Mouse (Mus musculus) ES-Bruce4 (cell line): ENCODE data around the gene Napepld. TPM values are rescaled to one million over a fixed set of nuclear protein-coding genes. Genes with fewer than 3 reads are reported as not detected.
"Not testable (repeated sequence)": the region's sequence is repeated elsewhere in the genome, so short reads cannot be mapped to it uniquely, and the experiment has no call there.

ENCODE experiments used
- H3K27ac ChIP-seq: 2 replicates; pipeline ENCODE4 v1.5.1; 2012; ENCODE audit warnings: low read length, inconsistent platforms; ENCODE audit not compliant: insufficient read depth
- H3K27me3 ChIP-seq: 2 replicates; pipeline ENCODE4 v1.6.1; 2012; ENCODE audit warnings: mild to moderate bottlenecking, low read length, inconsistent platforms; ENCODE audit not compliant: control insufficient read depth, poor library complexity, insufficient read depth, severe bottlenecking
- H3K36me3 ChIP-seq: 2 replicates; pipeline ENCODE4 v1.6.1; 2012; ENCODE audit warnings: inconsistent platforms, mild to moderate bottlenecking, low read length, moderate library complexity; ENCODE audit not compliant: control insufficient read depth, poor library complexity, insufficient read depth, severe bottlenecking
- H3K4me1 ChIP-seq: one replicate; pipeline ENCODE4 v1.8.1; 2011; ENCODE audit warnings: low read length; ENCODE audit not compliant: control insufficient read depth, insufficient read depth
- H3K4me3 ChIP-seq: 2 replicates; pipeline ENCODE4 v1.5.1; 2011; ENCODE audit warnings: low read depth, mild to moderate bottlenecking, low read length
- H3K9ac ChIP-seq: 2 replicates; pipeline ENCODE4 v1.6.1; 2012; ENCODE audit warnings: low read depth, mild to moderate bottlenecking, inconsistent platforms; ENCODE audit not compliant: poor library complexity, severe bottlenecking
- H3K9me3 ChIP-seq: replicated peaks from 2 replicates; pipeline ENCODE4 v1.6.1; 2012; ENCODE audit warnings: mild to moderate bottlenecking, low read length, inconsistent platforms; ENCODE audit not compliant: control insufficient read depth, poor library complexity, insufficient read depth, severe bottlenecking
- CTCF ChIP-seq: IDR thresholded peaks from one replicate; pipeline ENCODE4 v1.8.1; 2011; ENCODE audit warnings: low read depth, low read length
- EP300 ChIP-seq: IDR thresholded peaks from 2 replicates; pipeline ENCODE4 v1.6.1; 2011; ENCODE audit warnings: low read depth, low read length; ENCODE audit not compliant: insufficient read depth
- POLR2A ChIP-seq: IDR thresholded peaks from one replicate; pipeline ENCODE4 v1.8.1; 2011; ENCODE audit warnings: low read length; ENCODE audit not compliant: insufficient read depth
- polyA plus RNA-seq: library from polyadenylated mRNA; stranded (reverse); fragments of >200 nt; gene quantifications from 2 replicates; pipeline ENCODE4 v1.2.4, GENCODE M21; 2011; ENCODE audit warnings: low read depth; ENCODE audit not compliant: missing spikeins, insufficient read depth, insufficient read length

Napepld gene
- polyA plus RNA-seq, 1 experiment, result 6.4 TPM

DNA sequence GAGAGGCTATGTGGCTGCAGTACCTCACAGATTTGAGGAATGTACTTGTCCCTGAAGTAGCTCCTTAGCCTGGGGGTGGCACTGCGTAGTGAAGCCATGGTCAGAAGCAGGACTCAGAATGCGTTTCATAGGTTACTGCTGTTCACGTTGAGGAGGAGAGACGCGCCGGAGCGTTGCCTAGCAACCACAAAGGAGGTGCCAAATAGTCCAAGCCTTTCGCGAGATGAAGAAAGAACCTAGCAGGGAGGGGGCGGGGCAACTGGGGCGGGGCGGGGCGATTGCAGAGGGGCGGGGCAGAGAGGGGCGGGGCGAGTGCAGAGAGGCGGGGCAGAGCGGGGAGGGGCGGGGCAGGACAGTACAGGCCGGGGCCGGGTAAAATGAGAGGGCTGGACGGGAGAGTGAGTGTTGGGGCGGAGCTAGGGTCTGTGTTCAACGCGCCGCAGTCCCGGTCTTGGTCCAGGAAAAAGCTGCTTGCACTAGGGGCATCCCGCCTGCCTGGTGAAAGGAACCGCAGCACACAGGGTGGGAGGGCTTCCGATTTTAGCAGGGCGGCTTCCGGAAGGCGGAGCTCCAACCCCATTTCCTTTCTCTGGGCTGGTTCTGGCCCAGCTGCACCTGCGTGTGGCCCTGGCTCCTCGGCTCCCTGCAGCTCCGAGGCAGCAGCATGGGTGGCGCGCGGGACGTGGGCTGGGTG is 55.6 kb downstream of the Napepld start, which contains the start of the genes Fbxl13 and Armc10:
TSS of gene Fbxl13 (minus strand) at position 196 of the 694 bp plus-strand sequence.
TSS of gene Armc10 (plus strand) at position 375 of the 694 bp plus-strand sequence.
- peak within 1 kb of the TSS; percentile 88 for H3K9ac ChIP-seq
- no peaks in the 10 kb centered on the region for H3K27me3 ChIP-seq
- no peaks in the 10 kb centered on the region for H3K9me3 ChIP-seq
- H3K36me3 ChIP-seq, result peaks cover 19% of the 10 kb centered on the region
- H3K4me1 ChIP-seq, result peaks cover 2% of the 10 kb centered on the region
- TF ChIP-seq EP300, result no peak
- no peak for TF ChIP-seq CTCF
- no peak for TF ChIP-seq POLR2A
- H3K27ac ChIP-seq, result peak within 1 kb of the TSS; percentile 40
- H3K4me3 ChIP-seq, result peak within 1 kb of the TSS; percentile 92

DNA sequence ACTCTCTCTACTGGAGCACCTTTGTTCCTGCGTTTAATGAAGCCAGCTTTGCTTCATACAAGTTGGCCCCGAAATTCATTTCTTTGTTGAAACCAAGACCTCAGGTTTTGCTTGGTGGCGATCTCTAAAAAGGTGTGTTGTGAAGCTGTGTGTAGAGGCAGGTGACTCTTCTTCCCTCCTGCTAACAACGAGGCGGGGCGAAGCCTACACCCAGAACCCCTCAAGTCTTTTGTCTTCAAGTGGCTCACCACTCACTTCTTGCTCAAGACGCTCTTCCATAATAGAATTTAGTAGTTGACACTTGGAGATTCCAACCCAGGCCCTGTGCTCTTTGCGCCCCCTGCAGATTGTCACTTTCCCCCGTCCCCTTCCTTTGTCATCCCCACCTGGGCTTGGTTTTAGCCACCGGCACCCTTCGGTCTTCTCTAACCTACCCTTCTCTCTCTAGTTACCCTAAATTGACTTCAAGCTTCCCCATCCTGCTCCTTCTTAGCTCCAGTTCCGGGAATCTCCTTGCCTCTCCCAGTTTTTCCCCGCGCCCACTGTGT is 56.2 kb downstream of the Napepld start:
- Histone ChIP-seq H3K4me1 (no peaks in the 10 kb centered on the region), H3K36me3 (peaks cover 18% of the 10 kb centered on the region), H3K27me3 (no peaks in the 10 kb centered on the region), H3K27ac (no peak overlapping the region), H3K9ac (no peak overlapping the region), H3K4me3 (peak overlapping the region; percentile 73), H3K9me3 (no peaks in the 10 kb centered on the region)
- TF ChIP-seq EP300, result no peak
- TF ChIP-seq POLR2A, result no peak
- peak; percentile 41 for TF ChIP-seq CTCF

DNA sequence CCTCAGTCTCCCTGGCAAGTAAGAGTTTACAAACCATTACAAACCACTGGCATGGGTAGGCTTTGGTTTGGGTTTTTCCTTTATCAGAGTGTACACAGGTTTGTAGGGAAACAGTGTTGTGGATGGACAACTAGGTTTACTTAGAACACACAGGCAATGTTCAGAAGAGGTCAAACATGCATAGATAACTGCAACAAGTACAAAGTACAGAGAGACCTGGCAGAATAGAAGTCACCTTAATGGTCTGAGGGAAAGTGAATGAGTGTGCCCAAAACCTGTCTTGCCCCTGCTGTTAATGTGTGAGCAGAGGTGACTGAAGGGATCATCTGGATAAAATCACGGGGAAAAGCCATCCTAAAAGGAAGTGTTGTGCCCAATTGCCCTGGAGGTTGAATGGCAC is 57.6 kb downstream of the Napepld start:
- Histone ChIP-seq H3K4me1 (no peaks in the 10 kb centered on the region), H3K27me3 (no peaks in the 10 kb centered on the region), H3K36me3 (peaks cover 4% of the 10 kb centered on the region), H3K4me3 (no peak overlapping the region), H3K9me3 (no peaks in the 10 kb centered on the region), H3K27ac (no peak overlapping the region), H3K9ac (no peak overlapping the region)
- no peak for TF ChIP-seq EP300
- no peak for TF ChIP-seq CTCF

DNA sequence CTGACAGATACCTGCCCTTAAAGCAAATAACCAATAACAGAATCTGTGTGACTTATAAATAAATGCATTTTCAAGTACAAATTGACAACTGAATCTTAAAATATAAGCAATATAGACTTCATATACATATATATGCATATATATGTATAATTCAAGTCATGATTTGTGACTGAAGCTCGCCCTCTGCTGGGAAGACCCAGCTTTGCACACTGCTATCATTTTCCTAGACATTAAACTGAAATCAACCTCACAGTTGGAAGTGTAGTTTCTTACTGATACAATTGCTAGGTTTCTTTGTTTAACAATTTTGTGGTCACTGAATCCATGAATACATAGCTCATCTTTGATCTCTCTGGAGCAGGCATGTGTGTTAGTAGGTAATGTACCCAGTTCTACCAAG is 60.2 kb downstream of the Napepld start:
- Histone ChIP-seq H3K9ac (no peak overlapping the region), H3K9me3 (no peaks in the 10 kb centered on the region), H3K27ac (no peak overlapping the region), H3K36me3 (no peaks in the 10 kb centered on the region), H3K4me3 (no peak overlapping the region), H3K27me3 (no peaks in the 10 kb centered on the region), H3K4me1 (no peaks in the 10 kb centered on the region)
- no peak for TF ChIP-seq EP300
- TF ChIP-seq CTCF, result no peak
- TF ChIP-seq POLR2A, result no peak

DNA sequence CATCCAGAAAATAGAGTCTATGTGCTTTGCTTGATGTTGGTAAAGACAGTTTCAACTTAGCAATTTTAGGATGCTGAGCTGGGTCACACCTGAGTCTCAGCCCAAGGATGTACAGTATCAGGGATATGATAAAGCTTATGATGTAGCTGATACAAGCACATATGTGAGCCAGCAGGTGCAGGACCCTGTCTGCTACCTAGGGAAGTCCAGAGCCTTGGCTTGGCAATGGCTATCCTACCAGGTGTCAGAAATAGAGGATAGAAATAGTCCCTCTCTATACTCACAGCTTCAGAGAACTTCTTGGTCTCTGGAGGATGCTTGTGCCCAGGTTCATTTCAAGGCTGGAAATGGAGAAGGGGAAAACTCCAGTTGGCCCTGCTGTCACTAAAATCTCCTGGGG is 75.3 kb downstream of the Napepld start:
- TF ChIP-seq EP300 (no peak), CTCF (no peak), POLR2A (no peak)
- H3K4me1 ChIP-seq, result peaks cover 2% of the 10 kb centered on the region
- no peak overlapping the region for H3K27ac ChIP-seq
- 0 out of 2 replicates have a peak, but pooled peaks cover 2% of the 10 kb centered on the region for H3K9me3 ChIP-seq
- no peak overlapping the region for H3K9ac ChIP-seq
- H3K27me3 ChIP-seq, result no peaks in the 10 kb centered on the region
- H3K4me3 ChIP-seq, result no peak overlapping the region
- no peaks in the 10 kb centered on the region for H3K36me3 ChIP-seq

DNA sequence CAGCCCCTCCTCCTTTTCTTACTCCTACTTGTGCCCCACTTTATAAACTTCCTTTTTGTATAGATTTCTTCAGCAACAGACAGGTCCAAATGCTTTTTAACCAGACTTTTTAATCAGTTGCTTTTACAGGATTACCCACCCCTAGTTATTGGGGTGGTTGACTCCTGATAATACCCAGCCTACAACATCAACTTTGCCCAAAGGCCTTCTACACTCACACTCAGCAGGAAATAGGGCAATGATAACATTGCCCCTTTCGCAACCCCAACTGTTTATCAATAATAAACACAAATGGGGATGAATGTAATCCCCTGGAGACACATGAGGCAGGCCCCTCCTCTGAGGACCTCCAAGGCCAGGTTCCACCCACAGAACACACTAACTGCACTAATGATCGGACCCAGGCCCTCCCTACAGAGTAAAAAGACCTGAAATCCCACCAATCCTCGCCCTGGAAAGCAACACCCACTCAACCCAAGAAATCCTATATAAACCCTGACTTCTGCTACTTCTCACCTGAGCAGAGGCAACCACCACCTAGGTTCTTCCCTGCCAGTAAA is 84.7 kb downstream of the Napepld start:
- Histone ChIP-seq H3K9me3 (no peaks in the 10 kb centered on the region), H3K27me3 (no peaks in the 10 kb centered on the region; the same call in 1 of the 2 replicates), H3K36me3 (no peaks in the 10 kb centered on the region), H3K27ac (no peak overlapping the region), H3K9ac (no peak overlapping the region), H3K4me1 (no peaks in the 10 kb centered on the region), H3K4me3 (no peak overlapping the region)
- TF ChIP-seq EP300 (no peak), CTCF (no peak), POLR2A (no peak)

DNA sequence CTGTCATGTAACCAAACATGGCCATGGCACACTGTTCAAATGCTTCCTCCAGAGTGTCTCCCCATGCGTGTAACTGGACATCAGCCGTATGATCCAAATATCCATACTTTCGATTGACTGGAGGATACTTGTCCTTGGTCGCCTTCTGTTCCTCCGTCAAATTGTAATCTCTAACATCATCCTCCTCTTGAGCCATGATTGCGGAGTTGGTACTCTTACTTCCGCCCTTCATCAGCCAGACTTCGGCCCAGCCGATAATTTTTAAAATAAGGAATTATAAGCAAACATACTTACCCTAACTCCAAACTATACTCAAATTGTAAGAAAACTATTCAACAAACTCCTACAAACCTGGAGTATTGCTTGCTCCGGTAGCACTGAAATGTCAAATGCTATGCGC is 86.9 kb downstream of the Napepld start:
- H3K4me3 ChIP-seq, H3K9ac ChIP-seq, H3K27ac ChIP-seq, H3K36me3 ChIP-seq, H3K9me3 ChIP-seq, H3K27me3 ChIP-seq, H3K4me1 ChIP-seq: not testable (repeated sequence)
